Mouse (Mus musculus) cortical plate, adult 2 months (tissue): ENCODE data around the gene Tmem229b. TPM values are rescaled to one million over a fixed set of nuclear protein-coding genes. Genes with fewer than 3 reads are reported as not detected.

Experiments used
- H3K27ac ChIP-seq: fragments of 200-500 bp; 2 replicates; pipeline ENCODE4 v1.5.1; 2012; ENCODE audit warnings: low read length, control low read depth, inconsistent platforms; ENCODE audit not compliant: insufficient read depth
- H3K4me1 ChIP-seq: fragments of 200-500 bp; 2 replicates; pipeline ENCODE4 v1.6.1; 2011; ENCODE audit warnings: low read length; ENCODE audit not compliant: control insufficient read depth, insufficient read depth
- H3K4me3 ChIP-seq: fragments of 200-500 bp; 2 replicates; pipeline ENCODE4 v1.5.1; 2011; ENCODE audit warnings: mild to moderate bottlenecking, low read length, control low read depth; ENCODE audit not compliant: insufficient read depth
- CTCF ChIP-seq: fragments of 200-500 bp; IDR thresholded peaks from 2 replicates; pipeline ENCODE4 v1.5.1; 2011; ENCODE audit warnings: mild to moderate bottlenecking, control low read depth, low read length; ENCODE audit not compliant: insufficient read depth; ENCODE audit errors: extremely low read depth
- POLR2A ChIP-seq: fragments of 200-500 bp; IDR thresholded peaks from 2 replicates; pipeline ENCODE4 v1.6.1; 2011; ENCODE audit warnings: mild to moderate bottlenecking, low read length, control low read depth; ENCODE audit not compliant: insufficient read depth; ENCODE audit errors: extremely low read depth
- polyA plus RNA-seq: library from polyadenylated mRNA; depleted of rRNA; stranded (reverse); fragments of >200 nt; gene quantifications from 2 replicates; pipeline ENCODE4 v1.2.3, GENCODE M21; 2012; rRNA removed

The Tmem229b gene
- polyA plus RNA-seq = 20.9 and 21.5 TPM in 2 replicates

GRCm38 (mm10) chr12:79007126-79007753 is at the start of gene Tmem229b:
Gene Tmem229b, minus strand, starts transcription at chr12:79007627.
- no peak for TF ChIP-seq POLR2A
- H3K4me3 ChIP-seq = peak within 1 kb of the TSS; percentile 78
- H3K27ac ChIP-seq = peak within 1 kb of the TSS; percentile 94
- H3K4me1 ChIP-seq = peaks cover 3% of the 10 kb centered on the region; the same call in 1 of the 2 replicates

- H3K4me3 ChIP-seq = no peak overlapping the region
- no peaks in the 10 kb centered on the region for H3K4me1 ChIP-seq
- 0 out of 2 replicates have a peak overlapping the region, but pooled peaks have one; percentile 1 for H3K27ac ChIP-seq
- no peak for TF ChIP-seq CTCF
- TF ChIP-seq POLR2A = no peak
These were observed 47.8 kb upstream of the Tmem229b start for GRCm38 (mm10) chr12:79055276-79055675.

DNA sequence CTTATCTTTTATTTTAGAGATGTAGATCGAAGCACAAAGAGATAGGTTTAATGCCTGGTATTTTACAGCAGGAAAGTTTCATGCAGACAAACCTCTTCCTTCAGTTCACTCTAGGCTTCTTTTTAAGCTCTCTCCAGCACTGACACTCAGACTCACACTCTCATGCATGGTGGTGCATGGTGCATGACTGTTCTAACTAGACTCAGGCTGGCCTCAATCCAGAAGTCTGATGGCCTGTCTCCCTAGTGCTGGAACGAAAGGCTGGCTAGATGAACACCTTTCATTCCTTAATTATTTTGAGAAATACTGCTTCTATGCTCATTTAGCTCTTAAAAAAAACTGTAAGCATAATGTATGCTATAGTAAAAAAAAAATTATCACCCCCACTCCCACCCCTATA is 44.6 kb upstream of the Tmem229b start:
- H3K27ac ChIP-seq = no peak overlapping the region
- TF ChIP-seq POLR2A (no peak), CTCF (no peak)
- no peaks in the 10 kb centered on the region for H3K4me1 ChIP-seq
- H3K4me3 ChIP-seq = no peak overlapping the region

- Histone ChIP-seq H3K4me1 (no peaks in the 10 kb centered on the region), H3K4me3 (no peak overlapping the region), H3K27ac (no peak overlapping the region)
- TF ChIP-seq POLR2A (no peak), CTCF (no peak)
These were observed 43.3 kb upstream of the Tmem229b start for GRCm38 (mm10) chr12:79050545-79051212.

DNA sequence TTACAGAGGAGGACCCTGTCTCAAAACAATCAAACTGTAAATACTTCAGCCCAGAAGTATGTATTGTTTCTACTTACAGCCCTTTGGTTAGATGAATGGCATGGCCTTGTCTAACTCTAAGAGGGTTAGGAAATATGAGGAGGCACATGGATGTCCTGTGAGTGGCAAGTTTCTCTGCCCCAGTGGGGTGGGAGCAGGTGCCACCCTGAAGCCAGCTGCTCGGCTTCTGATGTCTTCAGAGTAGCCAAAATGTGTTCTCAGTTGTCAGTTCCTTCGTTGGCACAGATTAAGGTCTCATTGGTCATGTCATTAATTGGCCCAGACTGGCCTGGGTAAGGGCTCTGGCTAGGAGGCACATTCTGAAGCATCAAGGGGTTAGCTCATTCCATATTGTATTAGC is 42.4 kb upstream of the Tmem229b start:
- TF ChIP-seq CTCF = no peak
- no peak for TF ChIP-seq POLR2A
- no peak overlapping the region for H3K27ac ChIP-seq
- no peaks in the 10 kb centered on the region for H3K4me1 ChIP-seq
- H3K4me3 ChIP-seq = no peak overlapping the region

- no peak for TF ChIP-seq CTCF
- TF ChIP-seq POLR2A = no peak
- Histone ChIP-seq H3K4me1 (no peaks in the 10 kb centered on the region), H3K27ac (no peak overlapping the region), H3K4me3 (no peak overlapping the region)
These were observed 41.5 kb upstream of the Tmem229b start for GRCm38 (mm10) chr12:79048898-79049297.

- H3K4me1 ChIP-seq = no peaks in the 10 kb centered on the region
- TF ChIP-seq CTCF (no peak), POLR2A (no peak)
- H3K27ac ChIP-seq = no peak overlapping the region
- no peak overlapping the region for H3K4me3 ChIP-seq
These were observed 39.8 kb upstream of the Tmem229b start for GRCm38 (mm10) chr12:79047203-79047602.

GRCm38 (mm10) chr12:79046171-79046570 is 38.7 kb upstream of the Tmem229b start:
- TF ChIP-seq CTCF (no peak), POLR2A (no peak)
- H3K4me1 ChIP-seq = no peaks in the 10 kb centered on the region
- no peak overlapping the region for H3K27ac ChIP-seq
- no peak overlapping the region for H3K4me3 ChIP-seq

- Histone ChIP-seq H3K4me1 (no peaks in the 10 kb centered on the region), H3K27ac (no peak overlapping the region), H3K4me3 (no peak overlapping the region)
- TF ChIP-seq POLR2A = no peak
- no peak for TF ChIP-seq CTCF
These were observed 37.2 kb upstream of the Tmem229b start for GRCm38 (mm10) chr12:79044668-79045067.

DNA sequence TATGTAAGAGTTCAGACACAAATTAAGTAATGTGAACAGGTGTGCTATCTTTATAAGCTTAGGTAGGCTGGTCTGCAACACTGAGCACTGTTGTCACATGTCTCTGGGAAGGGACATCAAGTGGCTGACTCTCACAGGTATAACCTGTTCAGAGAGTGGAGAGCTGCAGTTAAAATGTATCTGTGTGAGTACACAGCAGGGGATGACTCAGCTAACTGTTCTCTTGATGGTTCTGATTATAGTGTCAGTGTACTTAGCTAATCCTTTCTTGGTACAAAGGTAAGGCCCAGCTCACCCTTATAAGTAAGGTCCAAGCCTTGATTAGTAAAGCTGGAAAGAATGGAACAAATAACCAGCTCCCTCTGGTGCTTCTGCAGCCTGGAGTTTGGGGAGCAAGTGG is 34.0 kb upstream of the Tmem229b start:
- TF ChIP-seq CTCF (no peak), POLR2A (no peak)
- Histone ChIP-seq H3K4me1 (no peaks in the 10 kb centered on the region), H3K4me3 (no peak overlapping the region), H3K27ac (no peak overlapping the region)
